Mouse (Mus musculus): ENCODE results near the gene Scin.

Gene Scin

DNA sequence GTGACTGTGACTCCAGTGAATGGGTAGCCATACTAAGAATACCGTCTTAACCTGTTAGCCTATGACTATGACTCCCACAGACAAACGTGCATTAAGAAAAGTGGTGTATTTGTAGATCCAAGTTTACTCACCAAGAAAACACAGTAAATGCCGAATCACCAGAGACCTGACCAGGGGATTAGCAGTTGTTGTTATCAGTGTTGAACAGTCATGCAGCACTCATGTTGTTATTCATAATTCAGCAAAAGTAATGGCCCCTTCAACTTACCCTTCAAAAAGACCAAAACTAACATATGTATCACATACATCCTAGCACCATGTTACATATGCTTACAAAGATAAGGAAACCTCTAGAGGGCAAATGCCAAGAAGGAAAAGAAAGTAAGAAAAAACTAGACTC lies 106.6 kb downstream of the Scin start:
- no peak for DNase-seq (ENCODE audit: low spot score)

DNA sequence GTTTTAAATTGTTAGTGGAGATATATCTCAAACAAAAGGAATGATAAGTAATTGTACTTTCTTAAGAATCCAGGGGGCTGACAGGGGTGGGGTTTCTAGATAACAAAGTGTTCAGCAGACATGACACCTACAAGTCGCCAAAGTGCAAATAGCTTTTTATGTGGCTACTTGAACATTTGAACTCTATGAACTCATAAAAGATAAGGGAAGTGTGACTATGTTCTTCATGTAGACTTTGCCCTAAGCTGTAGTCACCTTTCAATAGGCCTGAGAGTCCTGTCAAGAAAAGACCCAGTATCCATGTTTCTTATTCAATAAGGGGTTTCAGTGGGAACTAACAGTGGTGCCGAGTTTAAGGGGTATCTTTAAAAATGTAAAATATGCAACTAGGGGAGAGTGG lies 110.1 kb downstream of the Scin start:
- DNase-seq (ENCODE audit: low spot score), result no peak

- DNase-seq (ENCODE audit: low spot score), result no peak
Observed at GRCm38 (mm10) chr12:40023014-40023642, 110.9 kb downstream of the Scin start.

- DNase-seq (ENCODE audit: low spot score), result no peak
Observed at GRCm38 (mm10) chr12:40022344-40022743, 111.7 kb downstream of the Scin start.

DNA sequence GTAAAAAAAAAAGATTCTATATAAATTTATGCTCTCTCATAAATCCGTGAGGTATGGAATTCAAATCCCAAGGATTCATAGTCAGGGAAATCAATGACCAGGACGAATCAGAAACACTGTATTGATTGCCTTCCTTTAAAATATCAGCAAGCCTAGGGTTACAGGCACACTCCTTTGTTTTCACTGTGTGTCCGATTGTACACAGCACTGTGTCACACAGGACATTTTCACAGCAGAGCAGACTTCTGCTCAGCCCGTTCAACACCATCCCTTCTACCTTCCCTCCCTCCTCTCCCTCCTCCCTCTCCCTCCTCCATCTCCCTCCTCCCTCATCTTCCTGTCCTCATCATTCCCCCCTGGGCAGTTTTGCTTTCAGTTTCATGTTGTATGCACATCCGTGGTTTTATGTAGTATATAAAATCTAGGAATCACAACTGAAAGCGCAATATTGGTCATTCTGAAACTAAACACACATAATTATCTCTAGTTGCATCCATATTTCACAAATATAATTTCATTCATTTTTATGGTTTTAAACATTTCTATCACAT lies 116.0 kb downstream of the Scin start:
- DNase-seq (ENCODE audit: low spot score), result no peak

DNA sequence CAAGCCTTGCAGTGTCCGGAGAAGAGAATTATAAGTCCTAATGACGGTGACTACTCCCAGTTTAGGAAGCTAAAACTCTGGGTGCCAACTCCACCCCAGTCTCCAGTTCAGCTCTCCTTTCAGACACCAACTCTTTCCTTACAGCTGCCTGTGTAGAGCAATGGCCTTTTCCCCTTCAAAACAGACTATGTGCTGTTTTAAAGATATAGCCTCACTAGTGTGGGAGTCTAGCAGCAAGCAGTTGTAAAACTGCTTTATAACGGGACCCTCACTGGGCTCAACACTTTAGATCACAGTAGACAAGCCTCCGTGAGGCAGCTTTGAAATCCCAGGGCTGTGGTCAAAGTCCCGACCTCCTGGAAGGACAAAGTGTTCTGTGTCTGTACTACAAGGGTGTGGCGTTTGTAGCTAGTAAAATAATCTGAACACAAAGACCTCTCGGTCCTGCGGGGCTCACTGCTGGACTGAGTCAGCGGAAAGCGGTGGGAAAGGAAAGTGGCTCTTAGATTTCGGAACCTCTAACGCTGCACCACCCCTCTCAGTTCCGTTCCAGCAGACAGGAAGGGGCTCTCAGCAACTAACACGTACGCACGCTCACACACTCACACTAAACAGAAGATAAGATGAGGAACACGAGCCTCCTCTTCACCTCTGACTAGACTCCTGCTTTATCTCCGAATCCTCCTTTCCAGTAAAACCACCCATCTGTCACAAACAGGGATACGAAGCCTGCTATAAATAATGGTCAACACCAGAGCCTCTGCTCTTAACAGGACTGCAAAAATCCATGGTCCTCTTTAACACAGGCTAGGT lies 117.2 kb downstream of the Scin start:
- DNase-seq (ENCODE audit: low spot score), result peak; percentile 13

GRCm38 (mm10) chr12:40016068-40016467 lies 118.0 kb downstream of the Scin start:
- DNase-seq (ENCODE audit: low spot score), result no peak

DNA sequence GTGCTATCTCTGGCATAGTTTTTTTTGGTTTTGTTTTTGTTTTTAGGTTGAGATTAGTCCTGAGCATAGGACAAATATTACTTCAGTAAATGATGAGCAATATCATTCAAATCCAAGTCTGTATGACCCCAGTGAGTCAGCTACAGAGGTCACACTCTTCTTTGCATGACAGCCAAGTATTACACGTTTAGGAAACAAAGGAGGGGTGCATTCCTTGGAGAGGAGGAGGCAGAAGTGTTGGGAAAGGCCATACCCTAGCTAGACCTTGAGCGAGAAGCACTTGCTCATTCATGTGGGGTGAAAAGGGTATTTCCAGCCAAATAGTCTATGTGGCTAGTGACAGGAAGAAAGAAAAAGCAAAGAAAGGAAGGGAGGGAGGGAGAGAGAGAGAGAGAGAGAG lies 124.2 kb downstream of the Scin start:
- no peak for DNase-seq (ENCODE audit: low spot score)

Measured in layer of hippocampus, adult 11-12 months (tissue).